Mouse (Mus musculus) R1 (cell line): ENCODE measurements around the gene Gna11.
A peak's percentile ranks its signal among the peaks of the same experiment; 100 is the strongest.

Experiments used
- DNase-seq: peaks from one replicate; pipeline ENCODE4 v3.0.0-alpha.2; 2018; ENCODE audit warnings: low read depth, low spot score

Gene Gna11

GRCm38 (mm10) chr10:81545161-81545747 is at the start of gene Gna11:
Gna11 (minus strand) TSS chr10:81545190.
- DNase-seq, result peak; percentile 93

DNA sequence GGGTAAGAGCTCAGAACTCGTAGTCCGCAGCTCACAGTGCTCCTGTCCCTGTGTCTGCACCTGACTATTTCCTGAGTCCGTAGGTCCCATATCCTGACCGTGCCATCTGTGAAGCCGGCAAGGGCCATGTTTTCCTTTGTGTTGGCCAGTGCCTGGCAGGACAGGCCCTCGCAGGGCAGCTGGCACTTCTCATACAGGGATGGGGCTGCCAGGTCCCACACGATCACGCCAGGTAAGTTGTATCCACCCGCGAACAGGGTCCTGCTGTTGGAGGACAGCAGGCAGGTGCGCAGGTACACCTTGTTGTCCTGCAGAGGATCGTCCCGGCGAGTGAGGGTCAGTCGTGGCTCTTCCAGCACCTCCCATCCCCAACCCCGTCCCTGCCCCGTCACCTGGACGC is 48.9 kb upstream of the Gna11 start:
- no peak for DNase-seq

GRCm38 (mm10) chr10:81593223-81593622 is 48.2 kb upstream of the Gna11 start:
- no peak for DNase-seq

- DNase-seq, result no peak
Observed at GRCm38 (mm10) chr10:81592631-81593030, 47.6 kb upstream of the Gna11 start.

- no peak for DNase-seq
Observed at GRCm38 (mm10) chr10:81591846-81592245, 46.9 kb upstream of the Gna11 start.

DNA sequence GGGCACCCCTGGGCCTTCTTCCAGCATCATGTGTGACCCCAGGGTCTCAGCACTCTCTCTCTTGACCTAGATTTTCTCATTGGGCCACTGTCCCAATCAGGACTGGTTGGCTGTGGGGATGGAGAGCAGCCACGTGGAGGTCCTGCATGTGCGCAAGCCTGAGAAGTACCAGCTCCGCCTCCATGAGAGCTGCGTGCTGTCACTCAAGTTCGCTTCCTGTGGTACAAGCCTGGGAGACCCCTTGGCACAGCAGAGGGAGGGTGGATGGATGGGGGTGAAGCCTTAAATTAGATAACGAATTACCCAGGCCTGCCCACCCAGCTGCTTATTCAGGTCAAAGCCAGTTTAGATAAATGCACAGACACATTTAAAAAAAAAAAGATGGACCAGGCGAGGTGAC is 43.7 kb upstream of the Gna11 start:
- no peak for DNase-seq

GRCm38 (mm10) chr10:81583347-81583746 is 38.4 kb upstream of the Gna11 start:
- DNase-seq, result no peak

DNA sequence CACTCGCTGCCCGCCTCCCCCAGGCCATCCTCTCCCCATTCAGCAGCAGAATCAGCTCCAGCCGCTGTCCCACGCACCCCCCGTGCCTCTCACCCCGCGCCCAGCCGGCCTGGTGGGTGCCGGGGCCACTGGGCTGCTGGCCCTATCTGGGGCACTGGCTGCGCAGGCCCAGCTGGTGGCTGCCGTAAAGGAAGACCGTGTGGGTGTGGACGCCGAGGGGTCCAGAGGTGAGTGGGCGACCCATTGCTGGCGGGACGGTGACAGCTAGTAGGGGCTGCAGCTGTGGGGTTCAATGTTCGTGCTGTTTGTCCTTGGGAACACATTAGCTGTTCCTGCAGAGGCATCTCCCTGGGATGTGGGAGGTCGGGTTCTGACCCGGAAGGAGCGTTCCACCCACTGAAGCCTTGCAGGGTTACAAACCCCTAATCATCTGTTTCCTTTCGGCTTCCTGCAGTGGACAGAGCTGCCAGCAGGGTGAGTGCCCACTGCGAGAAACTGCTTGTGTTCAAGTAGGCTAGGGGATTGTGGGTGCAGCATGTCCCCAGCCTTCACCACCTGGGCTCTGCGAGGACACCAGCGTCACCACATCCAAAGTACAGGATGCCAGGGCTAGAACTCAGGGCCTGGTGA is 35.6 kb upstream of the Gna11 start:
- no peak for DNase-seq

- DNase-seq, result no peak
Observed at GRCm38 (mm10) chr10:81579967-81580366, 35.0 kb upstream of the Gna11 start.

DNA sequence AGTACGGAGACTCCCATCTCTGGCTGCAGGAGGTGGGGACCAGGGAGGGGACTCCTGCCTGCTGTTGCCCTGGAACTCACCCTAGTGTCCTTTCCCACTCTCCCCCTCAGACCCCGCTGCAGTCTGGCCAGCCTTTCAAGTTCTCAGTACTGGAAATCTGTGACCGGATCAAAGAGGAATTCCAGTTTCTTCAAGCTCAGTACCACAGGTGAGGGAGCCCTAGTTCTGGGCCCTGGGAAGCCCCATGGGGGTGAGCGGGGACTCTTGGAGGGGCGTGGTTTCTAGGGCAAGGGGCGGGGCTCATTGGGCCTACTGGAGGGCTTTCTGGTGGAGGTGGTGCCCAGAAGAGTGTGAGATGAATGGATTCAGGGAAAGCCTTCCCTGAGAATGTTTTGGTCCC is 30.7 kb upstream of the Gna11 start:
- no peak for DNase-seq

GRCm38 (mm10) chr10:81575208-81575631 is 30.2 kb upstream of the Gna11 start:
- no peak for DNase-seq

DNA sequence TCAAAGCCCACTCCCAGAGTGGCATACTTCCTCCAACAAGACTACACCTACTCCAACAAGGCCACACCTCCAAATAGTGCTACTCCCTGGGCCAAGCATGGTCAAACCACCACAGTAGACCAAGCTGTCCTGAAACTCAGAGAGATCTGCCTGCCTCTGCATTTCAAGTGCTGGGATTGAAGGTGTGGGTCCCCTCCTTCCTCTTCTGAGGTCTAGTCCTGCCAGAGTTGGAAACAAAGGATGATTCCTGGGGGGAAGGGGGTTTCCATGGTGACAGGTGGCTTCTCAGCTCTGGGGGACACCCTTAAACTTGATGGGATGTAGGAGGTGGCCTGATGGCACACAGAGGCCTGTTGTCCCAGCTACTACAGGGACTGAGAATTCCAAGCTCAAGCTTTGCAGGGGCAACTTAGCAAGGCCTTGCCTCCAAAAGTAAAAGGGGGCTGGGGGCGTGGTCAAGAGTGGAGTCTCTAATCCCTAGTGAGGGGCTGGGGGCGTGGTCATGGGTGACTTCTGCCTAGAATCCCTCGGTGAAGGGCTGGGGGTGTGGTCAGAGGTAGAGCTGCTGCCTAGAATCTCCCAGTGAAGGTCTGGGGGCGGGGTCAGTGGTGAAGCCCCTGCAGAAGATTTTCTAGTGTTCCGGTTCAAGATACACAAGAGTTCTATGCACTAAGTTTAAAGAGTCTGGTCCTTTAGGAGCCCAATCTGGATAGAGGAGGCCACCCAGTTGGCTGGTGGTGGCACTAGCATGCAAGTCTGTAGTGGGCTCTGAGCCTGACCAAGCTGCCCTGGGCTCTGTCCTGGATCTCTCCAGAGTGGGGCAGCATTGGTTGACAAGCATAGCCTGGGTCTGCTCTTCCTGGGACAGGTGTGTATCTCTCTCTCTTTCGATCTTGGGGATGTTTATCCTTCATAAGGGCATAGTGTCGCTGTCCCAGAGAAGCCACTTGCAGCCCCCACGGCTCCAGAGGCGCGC is 29.4 kb upstream of the Gna11 start, which contains the start of gene Tle2:
Gene Tle2, plus strand, starts transcription at position 481 of the 976 bp plus-strand sequence.
- DNase-seq, result peak; percentile 93

- DNase-seq, result no peak
Observed at GRCm38 (mm10) chr10:81572975-81573374, 28.0 kb upstream of the Gna11 start.

DNA sequence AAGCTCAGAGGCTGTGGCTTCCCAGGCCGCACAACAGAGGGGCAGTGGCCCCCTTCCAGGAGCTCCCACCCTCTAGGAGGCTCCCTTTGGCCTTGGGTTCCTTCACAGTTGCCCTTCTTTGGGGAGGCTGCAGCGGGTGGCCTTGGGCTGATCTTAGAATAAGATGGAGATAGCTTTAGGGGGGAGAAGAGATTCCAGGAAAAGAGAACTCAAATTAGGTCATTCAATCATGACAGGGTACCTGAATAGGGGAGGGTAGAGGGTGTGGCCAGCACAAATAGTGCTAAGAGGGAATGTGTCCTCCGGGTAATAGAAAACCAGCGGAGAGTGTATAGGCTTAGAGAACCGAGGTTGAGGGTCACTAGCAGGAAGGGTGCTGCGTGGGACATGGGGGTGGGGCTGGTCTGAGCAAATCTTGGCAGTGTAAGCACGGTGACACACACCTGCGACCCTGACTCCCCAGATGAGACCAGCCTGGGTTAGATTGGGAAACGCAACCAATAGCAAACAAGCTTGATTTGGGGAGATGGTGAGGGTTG is 27.2 kb upstream of the Gna11 start:
- no peak for DNase-seq

GRCm38 (mm10) chr10:81571501-81571876 is 26.5 kb upstream of the Gna11 start:
- DNase-seq, result peak; percentile 99

DNA sequence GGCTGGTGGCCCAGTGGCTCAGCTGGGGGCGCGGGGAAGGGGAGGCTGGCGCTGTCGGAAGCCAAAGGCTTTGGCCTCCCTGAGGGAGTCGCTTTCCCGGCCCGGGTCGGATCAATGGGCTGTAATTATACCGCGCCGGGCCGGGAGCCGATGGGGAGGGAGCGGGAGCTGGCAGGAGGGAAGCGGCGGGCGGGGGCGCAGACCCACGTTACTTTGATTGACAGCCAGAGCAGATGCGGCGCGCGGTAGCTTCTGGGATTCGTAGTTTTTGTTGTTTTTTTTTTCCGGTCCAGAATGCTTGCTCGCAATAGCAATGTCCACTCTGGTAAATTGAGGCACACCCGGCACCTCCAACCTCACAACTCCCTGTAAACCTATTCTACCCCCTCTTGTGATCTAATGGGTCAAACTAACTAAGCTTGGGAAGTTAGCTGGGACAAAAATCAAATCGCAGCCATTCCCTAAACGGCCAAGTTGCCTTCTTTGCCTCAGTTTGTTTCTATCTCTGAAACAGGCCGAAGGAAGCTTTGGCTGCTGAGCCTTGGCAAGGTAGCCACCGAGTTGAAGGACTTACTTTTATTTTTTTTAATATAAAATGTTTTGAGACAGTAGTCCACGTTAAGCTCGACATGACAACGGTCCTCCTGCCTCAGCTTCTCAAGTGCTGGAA is 26.0 kb upstream of the Gna11 start:
- peak; percentile 90 for DNase-seq

DNA sequence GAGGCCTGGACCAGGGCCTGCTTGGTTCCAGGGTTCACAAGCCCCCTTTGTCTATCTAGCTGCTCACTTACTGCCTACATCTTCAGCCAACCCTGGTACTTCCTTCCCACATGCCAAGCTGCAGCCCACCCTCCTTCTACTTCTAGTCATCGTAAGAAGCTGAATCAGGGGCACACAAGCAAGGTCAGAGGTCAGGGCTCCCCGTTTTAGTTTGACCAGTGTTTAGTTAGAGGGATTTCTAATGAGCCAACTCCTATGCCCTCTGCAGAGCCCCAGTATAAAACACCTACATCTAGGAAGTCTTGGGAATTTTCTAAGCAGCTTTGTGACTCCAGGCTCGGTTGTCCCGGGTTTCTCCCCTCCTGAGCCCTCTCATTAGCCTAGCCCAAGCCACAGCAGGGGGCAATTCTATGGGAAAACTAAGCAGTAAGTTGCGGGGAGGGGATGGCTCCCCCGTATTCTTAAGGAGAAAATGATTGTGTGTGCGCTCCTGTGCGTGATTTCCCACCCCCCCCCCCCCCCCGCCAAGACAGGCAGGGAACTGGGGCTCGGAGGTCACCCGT is 25.3 kb upstream of the Gna11 start:
- DNase-seq, result peak; percentile 60

DNA sequence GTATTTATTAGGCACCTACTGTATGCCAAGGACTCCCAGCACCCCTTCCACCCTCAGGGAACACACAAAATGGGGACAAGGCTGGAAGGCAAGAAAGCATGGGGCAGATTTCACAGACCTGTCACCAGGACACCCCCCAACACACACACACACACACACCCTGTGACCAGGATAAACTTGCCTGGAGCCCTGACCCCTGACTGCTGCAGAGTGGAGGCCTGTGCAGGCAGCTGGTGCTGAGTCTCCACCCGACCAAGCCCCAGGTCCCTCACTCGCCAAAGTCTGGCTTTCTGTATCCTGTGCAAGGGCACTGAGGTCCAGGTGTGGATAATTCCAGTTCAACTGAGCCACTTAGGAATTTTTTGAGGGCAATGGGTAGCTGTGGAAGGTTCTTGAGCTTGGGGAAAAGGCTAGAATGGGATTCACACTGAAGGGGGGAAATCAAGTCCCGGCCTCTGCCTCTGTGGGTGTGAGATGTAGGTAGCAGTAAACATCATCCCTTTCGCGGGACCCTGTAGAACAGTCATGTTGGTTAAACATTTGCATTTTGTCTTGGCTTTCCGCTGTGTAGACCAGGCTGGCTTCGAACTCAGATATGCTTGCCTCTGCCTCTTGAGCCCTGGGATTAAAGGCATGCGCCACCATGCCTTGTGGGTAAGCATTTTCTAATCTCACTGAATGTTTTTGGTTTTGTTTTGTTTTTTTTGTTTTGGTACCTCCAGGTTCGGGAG is 24.7 kb upstream of the Gna11 start:
- no peak for DNase-seq

DNA sequence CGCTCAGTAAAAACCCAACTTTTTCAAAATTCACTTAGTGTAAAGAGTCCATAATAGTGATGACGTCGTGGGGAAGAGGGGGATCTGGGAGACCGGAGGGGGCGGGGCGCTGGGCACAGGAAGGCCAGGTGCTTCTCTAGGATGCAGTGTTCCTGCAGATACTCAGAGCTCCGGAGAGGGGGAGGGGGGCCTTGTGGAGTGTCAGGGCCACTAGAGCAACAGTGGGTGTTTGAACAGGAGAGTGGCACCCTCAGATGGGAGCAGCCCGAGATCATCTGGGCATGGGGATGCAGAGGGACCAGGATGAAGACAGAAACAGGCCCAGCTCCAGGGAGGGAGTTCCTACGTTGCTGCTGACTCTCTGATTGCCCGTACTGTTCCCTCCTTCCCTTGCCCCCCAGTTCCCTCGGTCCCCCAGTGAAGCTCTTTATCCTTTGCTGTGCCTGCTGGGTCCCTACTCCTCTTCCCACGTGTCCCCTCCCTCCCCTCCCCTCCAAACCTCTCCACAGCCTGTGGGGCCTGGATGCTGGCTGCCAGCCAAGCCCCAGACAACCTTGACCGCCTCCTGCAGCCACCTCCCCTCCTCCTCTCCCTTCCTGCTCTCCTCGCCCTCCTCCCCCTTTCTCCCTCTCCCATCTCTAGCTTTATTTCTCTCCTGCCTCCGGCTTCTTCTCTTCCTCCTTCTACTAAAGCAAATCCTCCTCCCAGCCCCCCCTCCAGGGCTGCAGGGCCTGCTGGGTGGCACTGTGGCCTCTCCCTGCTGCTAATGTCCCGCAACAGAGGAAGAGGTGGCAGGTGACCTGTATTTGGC is 23.6 kb upstream of the Gna11 start:
- peak; percentile 38 for DNase-seq
